ENCODE assay signal across 8 mouse cellular contexts in genomic region chr3:108562133-108562730, GRCm38 (mm10). TPM values are rescaled to one million over a fixed set of nuclear protein-coding genes. Genes with fewer than 3 reads are reported as not detected.
A peak's percentile ranks its signal among the peaks of the same experiment; 100 is the strongest.
DNase-seq lines count a peak whose midpoint lies in the region; ATAC-seq lines count a peak whose summit lies in the region.

TSS of gene Tmem167b (minus strand) at chr3:108562466.

- H3K4me3 ChIP-seq in hindbrain, embryonic 15.5 days = peak within 1 kb of the TSS; percentile 67

- peak; percentile 98 for ATAC-seq in hindbrain, embryonic 15.5 days (ENCODE audit: low FRiP score, low read depth)

- no peaks in the 10 kb centered on the region for H3K9me3 ChIP-seq in hindbrain, embryonic 15.5 days

- H3K27me3 ChIP-seq in hindbrain, embryonic 15.5 days = no peaks in the 10 kb centered on the region

- H3K4me2 ChIP-seq in hindbrain, embryonic 15.5 days = peak within 1 kb of the TSS; percentile 80

- H3K4me1 ChIP-seq in hindbrain, embryonic 15.5 days (replicated peaks) = peaks cover 22% of the 10 kb centered on the region

- peak; percentile 95 for DNase-seq in T-cell, adult 2 months (ENCODE audit: low spot score)
- DNase-seq in cerebellum, postnatal 36 days = peak; percentile 95 to 98
- peak; percentile 98 to 99 for DNase-seq in frontal cortex, postnatal 36 days (ENCODE audit: low spot score in 2 of 2)
- peak; percentile 95 for DNase-seq in left cerebral cortex, adult 11 months (ENCODE audit: low spot score)
- peak; percentile 98 for DNase-seq in lung, postnatal 4 days
- DNase-seq in retina, postnatal 7 days (ENCODE audit: low read depth, low spot score) = peak; percentile 98
- peak; percentile 92 for DNase-seq in urinary bladder, adult 2 months (ENCODE audit: low spot score)

- WGBS in hindbrain, embryonic 15.5 days = under 1% methylated on average over 43 of the region's 45 CpGs

- peak within 1 kb of the TSS; percentile 64 for H3K9ac ChIP-seq in hindbrain, embryonic 15.5 days

- H3K36me3 ChIP-seq in hindbrain, embryonic 15.5 days = peaks cover 27% of the 10 kb centered on the region

- peak within 1 kb of the TSS; percentile 93 for H3K27ac ChIP-seq in hindbrain, embryonic 15.5 days (replicated peaks)

RNA-seq across cellular contexts. Expression of gene Tmem167b, which starts in this region (rescaled TPM):
- 51.1 and 54.0 TPM in 2 replicates for polyA plus RNA-seq in hindbrain, embryonic 15.5 days (2015; fragmentation: Nextera tagmentation; extraction: Ambion mirVana)
- polyA plus RNA-seq in urinary bladder, adult 2 months (2012; rRNA removed) = 13.8 and 24.1 TPM in 2 replicates

Comparison
In these comparisons a context has a peak if more than half of its experiments do, and no peak if none do; other contexts are left out.
1. Peak in every context shown above with its lines: DNase-seq, ATAC-seq, H3K4me3 ChIP-seq and H3K27ac ChIP-seq.